ENCODE assay signal across 8 mouse cellular contexts in the genomic region with DNA sequence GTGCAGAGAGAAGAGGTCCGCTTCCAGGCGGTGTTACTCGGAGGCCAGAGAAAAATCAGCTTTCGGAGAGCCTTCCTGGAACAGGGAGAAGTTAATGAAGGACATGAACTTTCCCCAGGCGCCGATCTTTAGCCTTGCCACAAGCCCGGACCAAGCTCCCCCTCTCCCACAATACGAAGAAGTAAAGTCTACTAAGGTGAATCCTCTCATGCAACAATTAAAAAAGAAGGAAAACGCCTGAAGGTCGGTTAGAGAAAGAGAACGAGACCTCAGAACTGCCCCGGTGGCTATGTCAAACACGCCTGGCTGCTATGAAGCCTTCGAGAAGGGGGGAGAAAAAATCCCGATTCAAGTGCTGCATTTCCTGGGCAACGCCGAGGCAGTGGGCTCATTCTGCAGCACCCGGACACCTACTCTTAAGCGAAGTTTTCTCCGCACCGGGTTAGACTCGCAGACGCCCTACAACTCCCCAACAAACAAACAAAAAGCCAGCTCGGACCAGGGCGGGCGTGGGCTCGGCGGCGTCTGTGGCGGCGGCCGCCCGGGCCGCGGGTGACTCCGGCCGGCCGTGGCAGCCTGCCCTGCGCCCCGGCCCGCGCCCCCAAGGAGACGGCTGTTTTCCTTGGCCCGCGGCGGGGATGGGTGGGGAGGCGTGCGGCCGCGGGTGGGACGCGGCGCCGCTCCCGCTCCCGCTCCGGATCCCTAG. TPM values are rescaled to one million over a fixed set of nuclear protein-coding genes. Genes with fewer than 3 reads are reported as not detected.
DNase-seq lines count a peak whose midpoint lies in the region; ATAC-seq and TF ChIP-seq lines count a peak whose summit lies in the region.

No protein-coding gene starts in this region.

- H3K4me2 ChIP-seq in heart, embryonic 11.5 days: peak overlapping the region; percentile 84
- H3K4me2 ChIP-seq in kidney, embryonic 16.5 days (replicated peaks; ENCODE audit: low read depth, low read length): peak overlapping the region; percentile 91

- H3K9me3 ChIP-seq in heart, embryonic 11.5 days (replicated peaks; ENCODE audit: control insufficient read depth, low read length): no peaks in the 10 kb centered on the region
- H3K9me3 ChIP-seq in kidney, embryonic 16.5 days (ENCODE audit: low read length): no peaks in the 10 kb centered on the region

- TF ChIP-seq CTCF in thymus, adult 2 months (IDR thresholded peaks at IDR 0.05; ENCODE audit: borderline replicate concordance, control insufficient read depth, extremely low read depth, insufficient read depth, low read length, poor library complexity): no peak

- 4% methylated on average over 56 of the region's 57 CpGs for WGBS in thymus, adult 2 months
- WGBS in heart, embryonic 11.5 days (ENCODE audit: insufficient replicate concordance): under 1% methylated on average over 52 of the region's 57 CpGs
- WGBS in kidney, embryonic 16.5 days: under 1% methylated on average over 53 of the region's 57 CpGs

- peak overlapping the region; percentile 85 for H3K4me3 ChIP-seq in thymus, adult 2 months (ENCODE audit: control insufficient read depth, insufficient read depth, low read length)
- H3K4me3 ChIP-seq in heart, embryonic 11.5 days (ENCODE audit: low read depth, low read length): peak overlapping the region; percentile 90
- H3K4me3 ChIP-seq in kidney, embryonic 16.5 days (ENCODE audit: low read length): peak overlapping the region; percentile 87

- no peaks in the 10 kb centered on the region for H3K36me3 ChIP-seq in thymus, adult 2 months (ENCODE audit: control insufficient read depth, insufficient read depth, low read length)
- H3K36me3 ChIP-seq in heart, embryonic 11.5 days (ENCODE audit: control insufficient read depth, insufficient read depth, low read length): no peaks in the 10 kb centered on the region
- H3K36me3 ChIP-seq in kidney, embryonic 16.5 days (ENCODE audit: insufficient read depth, low read length): no peaks in the 10 kb centered on the region

- peak; percentile 0; the same call in 1 of the 2 replicates for ATAC-seq in heart, embryonic 11.5 days (replicated peaks; ENCODE audit: insufficient number of reproducible peaks, low FRiP score, low TSS enrichment)
- peak; percentile 5; the same call in 1 of the 2 replicates for ATAC-seq in kidney, embryonic 16.5 days (ENCODE audit: low FRiP score, low TSS enrichment)

- DNase-seq in thymus, adult 2 months: peak; percentile 19
- no peak for DNase-seq in thymus, adult 18-20 months
- peak; percentile 64 for DNase-seq in embryo, embryonic 10.5 days (ENCODE audit: low spot score)
- DNase-seq in lung, postnatal 36 days: peak; percentile 40
- peak; percentile 56 to 73 for DNase-seq in spleen, postnatal 10 days (ENCODE audit: low spot score in 2 of 2)
- no peak for DNase-seq in frontal cortex, adult 2 months (ENCODE audit: extremely low spot score in 1 of 2, low spot score in 1 of 2)

- no peak for TF ChIP-seq POLR2A in thymus, adult 2 months (IDR thresholded peaks at IDR 0.05; ENCODE audit: control insufficient read depth, extremely low read depth, insufficient read depth, low read length, poor library complexity)

- H3K27ac ChIP-seq in thymus, adult 2 months (ENCODE audit: control insufficient read depth, insufficient read depth, low read length): no peak overlapping the region
- peak overlapping the region; percentile 99 for H3K27ac ChIP-seq in heart, embryonic 11.5 days (ENCODE audit: low read depth, low read length)
- peak overlapping the region; percentile 94 for H3K27ac ChIP-seq in kidney, embryonic 16.5 days (ENCODE audit: low read length)

- peaks cover 11% of the 10 kb centered on the region for H3K4me1 ChIP-seq in thymus, adult 2 months (replicated peaks; ENCODE audit: control insufficient read depth, insufficient read depth, low read length)
- H3K4me1 ChIP-seq in heart, embryonic 11.5 days (ENCODE audit: control insufficient read depth, insufficient read depth, low read length): peaks cover 27% of the 10 kb centered on the region
- H3K4me1 ChIP-seq in kidney, embryonic 16.5 days (ENCODE audit: insufficient read depth, low read length): peaks cover 24% of the 10 kb centered on the region

- H3K9ac ChIP-seq in heart, embryonic 11.5 days (ENCODE audit: low read depth, low read length): peak overlapping the region; percentile 98
- H3K9ac ChIP-seq in kidney, embryonic 16.5 days (replicated peaks; ENCODE audit: low read length): peak overlapping the region; percentile 97

- no peaks in the 10 kb centered on the region; the same call in 1 of the 2 replicates for H3K27me3 ChIP-seq in thymus, adult 2 months (ENCODE audit: control insufficient read depth, insufficient read depth, low read length)
- no peaks in the 10 kb centered on the region for H3K27me3 ChIP-seq in heart, embryonic 11.5 days (ENCODE audit: control insufficient read depth, insufficient read depth, low read length)
- H3K27me3 ChIP-seq in kidney, embryonic 16.5 days (ENCODE audit: insufficient read depth, low read length): no peaks in the 10 kb centered on the region

RNA-seq across cellular contexts. Expression of a gene that starts 0.9 kb away (rescaled TPM):
- polyA plus RNA-seq in thymus, adult 2 months (2012; rRNA removed): 4.8 and 5.3 TPM in 2 replicates
- 19.3 and 20.4 TPM in 2 replicates for polyA plus RNA-seq in heart, embryonic 11.5 days (2014; fragmentation: Nextera tagmentation; extraction: Ambion mirVana)
- polyA plus RNA-seq in kidney, embryonic 16.5 days (2015; fragmentation: Nextera tagmentation; extraction: Ambion mirVana): 9.2 and 11.2 TPM in 2 replicates
- 112 and 131 TPM in 2 replicates for polyA plus RNA-seq in frontal cortex, adult 2 months (2012; rRNA removed)

Comparison
In these comparisons a context has a peak if more than half of its experiments do, and no peak if none do; other contexts are left out.
1. DNase-seq: peak in thymus, adult 2 months (single experiment), embryo, embryonic 10.5 days (single experiment), lung, postnatal 36 days (single experiment) and spleen, postnatal 10 days (2 of 2); none in thymus, adult 18-20 months (0 of 2) and frontal cortex, adult 2 months (0 of 2).
2. Peak in every context shown above with its lines, with median percentiles within 50 percentile points of each other: H3K4me3 ChIP-seq.